In genomic region chr13:32768104-32768503, GRCm38 (mm10) we compare ENCODE assay signal across 10 mouse cellular contexts. TPM values are rescaled to one million over a fixed set of nuclear protein-coding genes. Genes with fewer than 3 reads are reported as not detected.
DNase-seq lines count a peak whose midpoint lies in the region; ATAC-seq and TF ChIP-seq lines count a peak whose summit lies in the region.
"Had no signal": no experiment of that assay in that cellular context is flagged by ENCODE, and none has a peak within 500 bp of the region (broad histone marks: within the 10 kb centered on the region; RNA-seq: fewer than 3 reads in every experiment).

No protein-coding gene starts in this region.

- CTCF ChIA-PET in Patski (lab: Charles Lee), result interaction anchor here (0.8 to 7.5 kb wide), 11 partner anchors 8 to 135 kb away, joined by 3 to 59 read pairs (median 4); no protein-coding TSS in a partner anchor

- H3K36me3 ChIP-seq in liver, adult 2 months (ENCODE audit: control insufficient read depth, insufficient read depth, low read length), result no peaks in the 10 kb centered on the region
- H3K36me3 ChIP-seq in liver, embryonic 12.5 days, result no peaks in the 10 kb centered on the region
- no peaks in the 10 kb centered on the region for H3K36me3 ChIP-seq in embryonic facial prominence, embryonic 14.5 days (ENCODE audit: control insufficient read depth, insufficient read depth, low read length)
- H3K36me3 ChIP-seq in forebrain, embryonic 11.5 days (ENCODE audit: control insufficient read depth, insufficient read depth, low read length), result no peaks in the 10 kb centered on the region
- H3K36me3 ChIP-seq: neural tube, embryonic 13.5 days had no signal

- peak in 1 of 2 experiments; percentile 7 for DNase-seq in cerebellum, adult 2 months
- peak; percentile 70 for DNase-seq in liver, adult 2 months (ENCODE audit: extremely low read depth, low read depth, low spot score)
- no peak for DNase-seq in Patski (ENCODE audit: low read depth, low spot score)
- DNase-seq in embryonic facial prominence, embryonic 14.5 days (ENCODE audit: low spot score), result peak; percentile 66
- peak; percentile 62 for DNase-seq in lung, postnatal 36 days
- no peak for DNase-seq in forebrain, embryonic 11.5 days (ENCODE audit: low spot score)

- H3K27me3 ChIP-seq in cerebellum, adult 2 months (ENCODE audit: control insufficient read depth, insufficient read depth, low read length), result no peaks in the 10 kb centered on the region; the same call in 1 of the 2 replicates
- H3K27me3 ChIP-seq in liver, adult 2 months (ENCODE audit: control insufficient read depth, insufficient read depth, low read length), result no peaks in the 10 kb centered on the region
- no peaks in the 10 kb centered on the region for H3K27me3 ChIP-seq in liver, embryonic 12.5 days (replicated peaks)
- H3K27me3 ChIP-seq in Patski, result peaks cover 6% of the 10 kb centered on the region
- no peaks in the 10 kb centered on the region for H3K27me3 ChIP-seq in embryonic facial prominence, embryonic 14.5 days (replicated peaks; ENCODE audit: control insufficient read depth, insufficient read depth, low read length)
- H3K27me3 ChIP-seq in forebrain, embryonic 11.5 days (ENCODE audit: control insufficient read depth, insufficient read depth, low read length), result no peaks in the 10 kb centered on the region
- H3K27me3 ChIP-seq: neural tube, embryonic 13.5 days had no signal

- no peak for TF ChIP-seq POLR2A in cerebellum, adult 2 months (IDR thresholded peaks at IDR 0.05; ENCODE audit: borderline replicate concordance, insufficient read depth, low read length)
- no peak for TF ChIP-seq POLR2A in liver, adult 2 months (IDR thresholded peaks at IDR 0.05; ENCODE audit: extremely low read depth, insufficient read depth, low read length)

- no peak overlapping the region for H3K4me3 ChIP-seq in cerebellum, adult 2 months (replicated peaks; ENCODE audit: insufficient read depth, low read depth, low read length)
- no peak overlapping the region for H3K4me3 ChIP-seq in liver, adult 2 months (ENCODE audit: insufficient read depth, low read depth, low read length)
- H3K4me3 ChIP-seq in liver, embryonic 12.5 days, result no peak overlapping the region
- H3K4me3 ChIP-seq in embryonic facial prominence, embryonic 14.5 days (ENCODE audit: low read depth, low read length), result no peak overlapping the region
- no peak overlapping the region for H3K4me3 ChIP-seq in forebrain, embryonic 11.5 days (ENCODE audit: low read depth, low read length)
- H3K4me3 ChIP-seq: neural tube, embryonic 13.5 days had no signal

- POLR2A ChIA-PET in Patski (lab: Charles Lee), result interaction anchor here (2.1 kb wide), 1 partner anchor 29 kb away, joined by 5 read pairs; no protein-coding TSS in a partner anchor

- H3K27ac ChIP-seq in cerebellum, adult 2 months (ENCODE audit: insufficient read depth, low read length), result no peak overlapping the region
- H3K27ac ChIP-seq in liver, adult 2 months (replicated peaks; ENCODE audit: insufficient read depth, low read depth, low read length), result no peak overlapping the region
- no peak overlapping the region for H3K27ac ChIP-seq in liver, embryonic 12.5 days
- no peak overlapping the region for H3K27ac ChIP-seq in embryonic facial prominence, embryonic 14.5 days (replicated peaks; ENCODE audit: low read depth, low read length)
- no peak overlapping the region for H3K27ac ChIP-seq in forebrain, embryonic 11.5 days (ENCODE audit: low read depth, low read length)
- H3K27ac ChIP-seq: neural tube, embryonic 13.5 days had no signal

- peak; percentile 13; the same call in 1 of the 2 replicates for TF ChIP-seq CTCF in cerebellum, adult 2 months (IDR thresholded peaks at IDR 0.05; ENCODE audit: borderline replicate concordance, insufficient read depth, low read depth, low read length)
- peak; percentile 40; the same call in 1 of the 2 replicates for TF ChIP-seq CTCF in liver, adult 2 months (IDR thresholded peaks at IDR 0.05; ENCODE audit: low read depth, low read length)
- peak; percentile 77 for TF ChIP-seq CTCF in Patski (IDR thresholded peaks at IDR 0.05)

- WGBS in cerebellum, adult 2 months, result 10% methylated on average over 4 of the region's 4 CpGs
- 10% methylated on average over 4 of the region's 4 CpGs for WGBS in liver, adult 2 months
- WGBS in liver, embryonic 12.5 days (ENCODE audit: insufficient replicate concordance), result 8% methylated on average over 4 of the region's 4 CpGs
- WGBS in embryonic facial prominence, embryonic 14.5 days, result 11% methylated on average over 4 of the region's 4 CpGs
- WGBS in forebrain, embryonic 11.5 days, result 11% methylated on average over 4 of the region's 4 CpGs

- no peaks in the 10 kb centered on the region for H3K79me2 ChIP-seq in liver, adult 2 months (ENCODE audit: control insufficient read depth, insufficient read depth, low read length)

- peaks cover 2% of the 10 kb centered on the region; the same call in 1 of the 2 replicates for H3K4me1 ChIP-seq in cerebellum, adult 2 months (ENCODE audit: control insufficient read depth, insufficient read depth, low read length)
- H3K4me1 ChIP-seq in liver, adult 2 months (ENCODE audit: control insufficient read depth, insufficient read depth, low read length), result peaks cover 6% of the 10 kb centered on the region; the same call in 1 of the 2 replicates
- H3K4me1 ChIP-seq in liver, embryonic 12.5 days, result no peaks in the 10 kb centered on the region
- no peaks in the 10 kb centered on the region for H3K4me1 ChIP-seq in embryonic facial prominence, embryonic 14.5 days (ENCODE audit: control insufficient read depth, insufficient read depth, low read length)
- H3K4me1 ChIP-seq in forebrain, embryonic 11.5 days (replicated peaks; ENCODE audit: control insufficient read depth, insufficient read depth, low read length), result no peaks in the 10 kb centered on the region
- H3K4me1 ChIP-seq: neural tube, embryonic 13.5 days had no signal

- no peak overlapping the region for H3K4me2 ChIP-seq in liver, embryonic 12.5 days
- no peak overlapping the region for H3K4me2 ChIP-seq in embryonic facial prominence, embryonic 14.5 days (ENCODE audit: low read depth, low read length)
- H3K4me2 ChIP-seq in forebrain, embryonic 11.5 days (ENCODE audit: low read depth, low read length, severe bottlenecking), result no peak overlapping the region
- H3K4me2 ChIP-seq: neural tube, embryonic 13.5 days had no signal

- H3K9me3 ChIP-seq in liver, embryonic 12.5 days (replicated peaks), result no peaks in the 10 kb centered on the region
- H3K9me3 ChIP-seq in embryonic facial prominence, embryonic 14.5 days (ENCODE audit: control insufficient read depth, low read length), result no peaks in the 10 kb centered on the region
- H3K9me3 ChIP-seq in forebrain, embryonic 11.5 days (ENCODE audit: control insufficient read depth, low read length), result no peaks in the 10 kb centered on the region
- H3K9me3 ChIP-seq: neural tube, embryonic 13.5 days had no signal

- ATAC-seq in cerebellum, adult (ENCODE audit: insufficient number of reproducible peaks, low FRiP score, low TSS enrichment), result no peak
- ATAC-seq in liver, embryonic 12.5 days, result no peak
- no peak for ATAC-seq in Patski
- no peak for ATAC-seq in embryonic facial prominence, embryonic 14.5 days (ENCODE audit: low read depth)
- no peak for ATAC-seq in forebrain, embryonic 11.5 days (replicated peaks; ENCODE audit: low FRiP score)

- H3K9ac ChIP-seq in liver, adult 2 months (ENCODE audit: low read depth, low read length), result no peak overlapping the region
- H3K9ac ChIP-seq in liver, embryonic 12.5 days, result no peak overlapping the region
- H3K9ac ChIP-seq in embryonic facial prominence, embryonic 14.5 days (ENCODE audit: low read depth, low read length), result no peak overlapping the region
- H3K9ac ChIP-seq in forebrain, embryonic 11.5 days (ENCODE audit: low read length), result no peak overlapping the region
- H3K9ac ChIP-seq: neural tube, embryonic 13.5 days had no signal

- in situ Hi-C loops in Patski (cut with MboI; ENCODE audit: low pct_unique_long_range_greater_than_20kb), result loop anchor here (5.0 kb wide), 1 partner anchor 34 kb away; the partner anchor contains the start of genes D930007J09Rik and Wrnip1

RNA-seq across cellular contexts. Expression of gene Mylk4, which starts 15.7 kb away (rescaled TPM):
- polyA plus RNA-seq in cerebellum, adult 2 months (2012; rRNA removed), result 0.19 and 0.21 TPM in 2 replicates
- 0.37 TPM in 1 of 2 replicates, not detected in the other for total RNA-seq in liver, adult 2 months (2014; rRNA removed)
- polyA plus RNA-seq in liver, adult 2 months (2012; rRNA removed), result not detected in 2 replicates
- 0.05 TPM in 2 replicates for polyA plus RNA-seq in liver, embryonic 12.5 days (2016; fragmentation: Nextera tagmentation; extraction: Ambion mirVana)
- 0.01 TPM for polyA plus RNA-seq in Patski (2021)
- polyA plus RNA-seq in embryonic facial prominence, embryonic 14.5 days (2014; fragmentation: Nextera tagmentation; extraction: Ambion mirVana), result 14.4 and 22.8 TPM in 2 replicates
- polyA plus RNA-seq in forebrain, embryonic 11.5 days (2014; fragmentation: Nextera tagmentation; extraction: Ambion mirVana), result 0.11 TPM in 1 of 2 replicates, not detected in the other

RNA-seq across cellular contexts. Expression of gene Wrnip1, which starts 33.7 kb away (rescaled TPM):
- polyA plus RNA-seq in cerebellum, adult 2 months (2012; rRNA removed), result 57.2 and 63.7 TPM in 2 replicates
- 33.9 and 43.8 TPM in 2 replicates for total RNA-seq in liver, adult 2 months (2014; rRNA removed)
- polyA plus RNA-seq in liver, adult 2 months (2012; rRNA removed), result 38.7 and 49.8 TPM in 2 replicates
- 27.2 and 29.1 TPM in 2 replicates for polyA plus RNA-seq in liver, embryonic 12.5 days (2016; fragmentation: Nextera tagmentation; extraction: Ambion mirVana)
- 55.2 TPM for polyA plus RNA-seq in Patski (2021)
- 27.8 and 27.9 TPM in 2 replicates for polyA plus RNA-seq in embryonic facial prominence, embryonic 14.5 days (2014; fragmentation: Nextera tagmentation; extraction: Ambion mirVana)
- polyA plus RNA-seq in forebrain, embryonic 11.5 days (2014; fragmentation: Nextera tagmentation; extraction: Ambion mirVana), result 22.1 and 22.9 TPM in 2 replicates

RNA-seq across cellular contexts. Expression of gene D930007J09Rik, which starts 34.5 kb away (rescaled TPM):
- polyA plus RNA-seq in cerebellum, adult 2 months (2012; rRNA removed), result 0.88 TPM in 1 of 2 replicates, not detected in the other
- not detected in 2 replicates for total RNA-seq in liver, adult 2 months (2014; rRNA removed)
- polyA plus RNA-seq in liver, adult 2 months (2012; rRNA removed), result 0.60 TPM in 1 of 2 replicates, not detected in the other
- not detected in 2 replicates for polyA plus RNA-seq in liver, embryonic 12.5 days (2016; fragmentation: Nextera tagmentation; extraction: Ambion mirVana)
- not detected for polyA plus RNA-seq in Patski (2021)
- polyA plus RNA-seq in embryonic facial prominence, embryonic 14.5 days (2014; fragmentation: Nextera tagmentation; extraction: Ambion mirVana), result not detected in 2 replicates
- polyA plus RNA-seq in forebrain, embryonic 11.5 days (2014; fragmentation: Nextera tagmentation; extraction: Ambion mirVana), result not detected in 2 replicates
- polyA plus RNA-seq: heart, embryonic 16.5 days; neural tube, embryonic 13.5 days had no signal

Comparison
In these comparisons a context has a peak if more than half of its experiments do, and no peak if none do; other contexts are left out.
1. DNase-seq: peak in liver, adult 2 months (single experiment), embryonic facial prominence, embryonic 14.5 days (single experiment) and lung, postnatal 36 days (single experiment); none in Patski (single experiment) and forebrain, embryonic 11.5 days (single experiment).
2. CTCF ChIP-seq: peak in every context shown above with its lines; median percentile 77 in Patski; 40 in liver, adult 2 months; 13 in cerebellum, adult 2 months.
3. RNA of gene Mylk4, which starts 15.7 kb away (polyA plus RNA-seq): 14.4 to 22.8 TPM in embryonic facial prominence, embryonic 14.5 days; 0.19 to 0.21 TPM in cerebellum, adult 2 months, 0.11 TPM in forebrain, embryonic 11.5 days, 0.05 TPM in liver, embryonic 12.5 days, 0.01 TPM in Patski (single experiment) and not detected in liver, adult 2 months; every median in the first group is over 10 times any median in the second.